In the genomic region with DNA sequence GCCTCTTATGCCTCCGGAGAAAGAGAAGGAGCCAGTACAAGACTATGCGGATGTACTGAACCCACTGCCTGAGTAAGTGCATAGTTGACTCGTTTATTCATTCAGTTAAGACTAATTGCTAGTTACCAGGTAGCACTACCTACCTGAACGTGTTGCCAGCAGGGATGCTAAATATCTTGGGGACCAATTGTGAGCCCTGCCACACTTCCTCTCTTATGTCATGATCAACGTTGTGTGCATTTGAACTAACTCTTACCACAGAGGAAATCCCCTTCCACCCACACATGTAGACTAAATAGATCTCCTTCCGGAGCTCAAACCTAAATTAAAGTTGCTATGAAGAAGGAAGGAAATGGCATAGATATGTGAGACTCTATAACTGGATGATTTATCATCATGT, we compare ENCODE assay signal across 15 mouse cellular contexts. TPM values are rescaled to one million over a fixed set of nuclear protein-coding genes. Genes with fewer than 3 reads are reported as not detected.
A peak's percentile ranks its signal among the peaks of the same experiment; 100 is the strongest.
DNase-seq lines count a peak whose midpoint lies in the region; ATAC-seq and TF ChIP-seq lines count a peak whose summit lies in the region.
"Had no signal": no experiment of that assay in that cellular context is flagged by ENCODE, and none has a peak within 500 bp of the region (broad histone marks: within the 10 kb centered on the region; RNA-seq: fewer than 3 reads in every experiment).

No protein-coding gene starts in this region.

- no peak overlapping the region for H3K4me3 ChIP-seq in left cerebral cortex, adult 2 months
- H3K4me3 ChIP-seq: erythroblast, embryonic 14.5 days; hindbrain, embryonic 13.5 days; layer of hippocampus, adult 2 months; limb, embryonic 15.5 days had no signal

- TF ChIP-seq CTCF in left cerebral cortex, adult 2 months (IDR thresholded peaks at IDR 0.05): no peak

- H3K27ac ChIP-seq in left cerebral cortex, adult 2 months: no peak overlapping the region
- H3K27ac ChIP-seq: hindbrain, embryonic 13.5 days; layer of hippocampus, adult 2 months; limb, embryonic 15.5 days had no signal

- peak; percentile 99 for ATAC-seq in CD4-positive, CD25-positive, alpha-beta regulatory T cell, adult 4 months
- ATAC-seq in neutrophil, adult 5-6 weeks (ENCODE audit: extremely low read depth, insufficient number of reproducible peaks, low FRiP score, poor library complexity, severe bottlenecking): peak; percentile 96

- peak; percentile 73 to 83 for DNase-seq in B cell, adult 2 months
- DNase-seq in induced T-regulatory cell, adult 2 months (ENCODE audit: low read depth): peak; percentile 93
- DNase-seq in adrenal gland, adult (ENCODE audit: inconsistent age in 2 of 2, low spot score in 1 of 2): no peak
- DNase-seq in urinary bladder, postnatal 36 days (ENCODE audit: low spot score in 2 of 2): no peak
- DNase-seq in left cerebral cortex, adult 2 months (ENCODE audit: extremely low spot score in 1 of 2, low spot score in 2 of 2): no peak
- no peak for DNase-seq in cerebellum, adult 9-11 months
- DNase-seq: cerebellum, adult 8-10 months; kidney, adult 2 months; lung, adult 18-20 months had no signal

- intact Hi-C loops in left cerebral cortex, adult 2 months (cut with DNase I): no loop called here

RNA-seq across cellular contexts. Expression of a gene that starts 15.2 kb away (rescaled TPM):
- polyA plus RNA-seq in CD4-positive, CD25-positive, alpha-beta regulatory T cell, adult 4 months (2017; shearing (Covaris generic)): 100 to 1,000 TPM in 1 of 2 experiments, 10 to 100 TPM in 1; 75.6 to 103 TPM
- total RNA-seq in neutrophil, adult 5-6 weeks (2017): 258 and 269 TPM in 2 replicates
- total RNA-seq in left cerebral cortex, adult 2 months (2021): under 1 TPM in 1 of 2 experiments, not detected in 1; 0.14 TPM
- total RNA-seq: layer of hippocampus, adult 2 months had no signal
- polyA plus RNA-seq: erythroblast, embryonic 14.5 days had no signal

RNA-seq across cellular contexts. Expression of a gene that starts 21.4 kb away (rescaled TPM):
- polyA plus RNA-seq in CD4-positive, CD25-positive, alpha-beta regulatory T cell, adult 4 months (2017; shearing (Covaris generic)): 10 to 100 TPM; 23.1 to 32.2 TPM
- 19.5 and 25.7 TPM in 2 replicates for total RNA-seq in neutrophil, adult 5-6 weeks (2017)
- total RNA-seq in left cerebral cortex, adult 2 months (2021): 10 to 100 TPM; 22.9 to 25.2 TPM

Comparison
In these comparisons a context has a peak if more than half of its experiments do, and no peak if none do; other contexts are left out.
1. DNase-seq: peak in B cell, adult 2 months (2 of 2) and induced T-regulatory cell, adult 2 months (single experiment); none in adrenal gland, adult (0 of 2), urinary bladder, postnatal 36 days (0 of 2), left cerebral cortex, adult 2 months (0 of 2) and cerebellum, adult 9-11 months (single experiment).
2. RNA of a gene that starts 15.2 kb away (total RNA-seq): 258 to 269 TPM in neutrophil, adult 5-6 weeks; 0.14 TPM in left cerebral cortex, adult 2 months; every median in the first group is over 100 times any median in the second.